Mouse (Mus musculus): ENCODE measurements at regions not wholly inside any gene's neighbourhood (a gene's known extent, or its start where the extent isn't known, plus 50 kb on each side); places are given as distances from the start of the nearest gene placed in this dataset.

- DNase-seq = no peak
Observed at GRCm38 (mm10) chr1:4687605-4688004, 120.1 kb upstream of the Gm37988 start.

GRCm38 (mm10) chr1:4689096-4689495 is 118.6 kb upstream of the Gm37988 start:
- no peak for DNase-seq

GRCm38 (mm10) chr1:4703316-4703715 is 104.4 kb upstream of the Gm37988 start:
- no peak for DNase-seq

- DNase-seq = no peak
Observed at GRCm38 (mm10) chr1:4706171-4706570, 101.5 kb upstream of the Gm37988 start.

- no peak for DNase-seq
Observed at GRCm38 (mm10) chr1:4722333-4722931, 85.3 kb upstream of the Gm37988 start.

Measured in cerebellum, adult 9-10 months (tissue).